Mouse (Mus musculus) stomach, embryonic 15.5 days (tissue): ENCODE measurements around the gene Cpne5. TPM values are rescaled to one million over a fixed set of nuclear protein-coding genes. Genes with fewer than 3 reads are reported as not detected.
A peak's percentile ranks its signal among the peaks of the same experiment; 100 is the strongest.

Source experiments
- ATAC-seq: fragments of 200-750 bp; cut with Nextera tagmentation; 2 replicates; pipeline ENCODE4 v1.8.0; 2017; ENCODE audit warnings: low read depth, moderate number of reproducible peaks, moderate TSS enrichment; ENCODE audit not compliant: insufficient read depth, low FRiP score
- H3K27ac ChIP-seq: fragments of 300-500 bp; sonication (generic); 2 replicates; pipeline ENCODE4 v1.5.1; 2015; ENCODE audit warnings: mild to moderate bottlenecking, inconsistent platforms
- H3K27me3 ChIP-seq: fragments of 300-500 bp; sonication (generic); replicated peaks from 2 replicates; pipeline ENCODE4 v1.6.1; 2015; ENCODE audit warnings: inconsistent platforms
- H3K36me3 ChIP-seq: fragments of 300-500 bp; sonication (generic); 2 replicates; pipeline ENCODE4 v1.6.1; 2015; ENCODE audit warnings: inconsistent platforms
- H3K4me1 ChIP-seq: fragments of 300-500 bp; sonication (generic); 2 replicates; pipeline ENCODE4 v1.6.1; 2015; ENCODE audit warnings: inconsistent platforms
- H3K4me2 ChIP-seq: fragments of 300-500 bp; sonication (generic); 2 replicates; pipeline ENCODE4 v1.6.1; 2015; ENCODE audit warnings: mild to moderate bottlenecking, inconsistent platforms
- H3K4me3 ChIP-seq: fragments of 300-500 bp; sonication (generic); replicated peaks from 2 replicates; pipeline ENCODE4 v1.5.1; 2015; ENCODE audit warnings: inconsistent platforms
- H3K9ac ChIP-seq: fragments of 300-500 bp; sonication (generic); 2 replicates; pipeline ENCODE4 v1.6.1; 2015; ENCODE audit warnings: inconsistent platforms
- H3K9me3 ChIP-seq: fragments of 300-500 bp; sonication (generic); 2 replicates; pipeline ENCODE4 v1.6.1; 2016; ENCODE audit warnings: inconsistent platforms
- WGBS: fragments of 180-500 bp; shearing (Covaris S2); methylation state at CpG from one replicate; pipeline ENCODE4 v1.1.7; 2015; 5-methylcytosine and 5-hydroxymethylcytosine counted together
- polyA plus RNA-seq: library from polyadenylated mRNA; unstranded; fragments of >200 nt; fragmentation: Nextera tagmentation; extraction: Ambion mirVana; gene quantifications from 2 replicates; pipeline ENCODE4 v1.2.1, GENCODE M21; 2015

Cpne5 gene
- polyA plus RNA-seq, 1 experiment from 2014 or later = 10.3 TPM

DNA sequence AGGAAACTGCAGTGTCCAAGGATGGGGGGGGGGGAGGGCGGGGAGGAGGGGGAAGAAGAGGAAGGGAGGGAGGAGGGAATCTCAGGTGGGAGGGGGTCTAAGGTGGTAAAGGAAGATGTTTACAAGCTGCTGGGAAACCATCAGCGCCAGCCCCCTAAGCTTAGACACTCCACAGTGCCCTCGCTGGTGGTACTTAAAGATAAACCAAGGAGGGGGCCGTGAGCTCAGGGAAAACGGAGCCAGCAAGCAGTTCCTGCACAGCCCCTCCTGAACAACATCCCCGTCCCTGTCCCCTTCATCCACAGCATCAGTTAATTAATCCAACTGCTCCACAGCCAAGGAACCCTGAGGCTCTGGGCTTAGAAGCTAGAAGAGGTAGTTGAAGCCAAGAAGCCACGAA lies 38.1 kb downstream of the Cpne5 start:
- H3K4me1 ChIP-seq = peaks cover 8% of the 10 kb centered on the region; the same call in 1 of the 2 replicates
- H3K9me3 ChIP-seq = no peaks in the 10 kb centered on the region
- no peak overlapping the region for H3K9ac ChIP-seq
- ATAC-seq = no peak
- no peaks in the 10 kb centered on the region for H3K36me3 ChIP-seq
- no peaks in the 10 kb centered on the region for H3K27me3 ChIP-seq
- 35% methylated on average over 7 of the region's 7 CpGs for WGBS
- H3K4me2 ChIP-seq = no peak overlapping the region
- no peak overlapping the region for H3K4me3 ChIP-seq
- no peak overlapping the region for H3K27ac ChIP-seq

GRCm38 (mm10) chr17:29199151-29199800 lies 38.7 kb downstream of the Cpne5 start:
- Histone ChIP-seq H3K4me3 (no peak overlapping the region), H3K27ac (no peak overlapping the region), H3K9ac (no peak overlapping the region), H3K36me3 (no peaks in the 10 kb centered on the region), H3K4me2 (no peak overlapping the region), H3K27me3 (no peaks in the 10 kb centered on the region), H3K9me3 (no peaks in the 10 kb centered on the region), H3K4me1 (peaks cover 8% of the 10 kb centered on the region; the same call in 1 of the 2 replicates)
- WGBS = 21% methylated on average over 9 of the region's 9 CpGs
- ATAC-seq = no peak

DNA sequence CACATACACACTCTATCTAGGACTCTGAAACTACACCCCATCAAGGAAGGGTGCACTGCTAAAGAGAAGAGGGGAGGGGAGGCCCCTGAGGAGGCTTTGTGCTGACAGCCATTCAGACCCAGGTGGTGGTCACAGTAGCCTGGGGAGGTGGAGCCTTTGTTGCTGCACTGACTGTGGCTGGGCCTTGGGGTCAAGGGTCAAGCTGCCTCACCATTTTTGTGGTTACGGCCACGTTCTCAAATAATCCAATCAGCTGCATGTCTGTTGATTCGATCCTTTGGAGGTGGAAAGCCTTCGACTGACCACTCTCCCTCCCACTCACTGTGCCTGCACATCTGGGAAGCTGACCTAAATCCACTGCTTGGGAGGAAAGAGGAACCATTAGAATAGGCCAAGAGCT lies 42.4 kb downstream of the Cpne5 start:
- peaks cover 8% of the 10 kb centered on the region; the same call in 1 of the 2 replicates for H3K4me1 ChIP-seq
- H3K27me3 ChIP-seq = no peaks in the 10 kb centered on the region
- no peaks in the 10 kb centered on the region for H3K9me3 ChIP-seq
- no peak overlapping the region for H3K9ac ChIP-seq
- H3K36me3 ChIP-seq = no peaks in the 10 kb centered on the region
- no peak overlapping the region for H3K4me2 ChIP-seq
- no peak for ATAC-seq
- WGBS = 51% methylated on average over 4 of the region's 4 CpGs
- H3K27ac ChIP-seq = no peak overlapping the region
- no peak overlapping the region for H3K4me3 ChIP-seq

GRCm38 (mm10) chr17:29188989-29189388 lies 49.0 kb downstream of the Cpne5 start:
- H3K4me1 ChIP-seq = peaks cover 16% of the 10 kb centered on the region
- no peaks in the 10 kb centered on the region for H3K9me3 ChIP-seq
- no peak overlapping the region for H3K4me3 ChIP-seq
- H3K27me3 ChIP-seq = peaks cover 10% of the 10 kb centered on the region; the same call in 1 of the 2 replicates
- WGBS = 10% methylated on average over 12 of the region's 12 CpGs
- no peak overlapping the region for H3K9ac ChIP-seq
- H3K27ac ChIP-seq = no peak overlapping the region
- peak overlapping the region; percentile 14; the same call in 1 of the 2 replicates for H3K4me2 ChIP-seq
- ATAC-seq = peak; percentile 50; the same call in 1 of the 2 replicates
- H3K36me3 ChIP-seq = no peaks in the 10 kb centered on the region

GRCm38 (mm10) chr17:29186989-29187859 lies 50.7 kb downstream of the Cpne5 start:
- Histone ChIP-seq H3K27ac (no peak overlapping the region), H3K9me3 (no peaks in the 10 kb centered on the region), H3K4me3 (no peak overlapping the region), H3K27me3 (peaks cover 10% of the 10 kb centered on the region; the same call in 1 of the 2 replicates), H3K36me3 (no peaks in the 10 kb centered on the region), H3K4me1 (peaks cover 16% of the 10 kb centered on the region), H3K9ac (no peak overlapping the region), H3K4me2 (no peak overlapping the region)
- 45% methylated on average over 10 of the region's 10 CpGs for WGBS
- no peak for ATAC-seq

- Histone ChIP-seq H3K4me1 (peaks cover 19% of the 10 kb centered on the region), H3K9ac (no peak overlapping the region), H3K4me2 (no peak overlapping the region), H3K4me3 (no peak overlapping the region), H3K9me3 (no peaks in the 10 kb centered on the region), H3K27ac (no peak overlapping the region), H3K36me3 (no peaks in the 10 kb centered on the region), H3K27me3 (peaks cover 10% of the 10 kb centered on the region; the same call in 1 of the 2 replicates)
- WGBS = 33% methylated on average over 7 of the region's 7 CpGs
- no peak for ATAC-seq
Observed at GRCm38 (mm10) chr17:29185376-29186046, 52.5 kb downstream of the Cpne5 start.

- no peaks in the 10 kb centered on the region for H3K36me3 ChIP-seq
- H3K9ac ChIP-seq = no peak overlapping the region
- no peak overlapping the region for H3K4me3 ChIP-seq
- no peaks in the 10 kb centered on the region for H3K27me3 ChIP-seq
- no peak for ATAC-seq
- H3K9me3 ChIP-seq = no peaks in the 10 kb centered on the region
- H3K27ac ChIP-seq = no peak overlapping the region
- WGBS = 54% methylated on average over 11 of the region's 11 CpGs
- H3K4me1 ChIP-seq = peaks cover 12% of the 10 kb centered on the region
- no peak overlapping the region for H3K4me2 ChIP-seq
Observed at GRCm38 (mm10) chr17:29183162-29183561, 54.8 kb downstream of the Cpne5 start.

DNA sequence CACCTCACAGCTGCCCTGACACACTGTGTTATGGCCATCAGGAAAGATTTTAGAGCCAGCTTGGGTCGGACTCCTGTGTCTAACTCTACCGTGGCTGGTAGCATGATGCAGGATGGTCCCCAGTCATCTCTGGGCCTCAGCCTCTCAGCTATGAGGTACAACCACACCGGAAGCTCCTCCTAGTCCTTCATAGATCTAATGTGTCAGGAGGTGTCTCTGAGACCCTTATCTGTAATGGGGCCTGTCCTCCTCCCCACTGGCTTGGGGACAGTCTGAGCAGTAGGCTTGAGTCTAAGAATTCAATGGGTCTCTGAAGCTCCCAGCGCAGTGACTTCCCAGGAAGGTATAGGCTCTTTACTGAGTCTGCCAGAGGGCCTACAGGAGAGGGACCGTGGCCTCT lies 56.2 kb downstream of the Cpne5 start:
- H3K36me3 ChIP-seq = no peaks in the 10 kb centered on the region
- no peak overlapping the region; the same call in 1 of the 2 replicates for H3K9ac ChIP-seq
- peaks cover 13% of the 10 kb centered on the region for H3K4me1 ChIP-seq
- ATAC-seq = no peak
- no peak overlapping the region for H3K4me3 ChIP-seq
- no peaks in the 10 kb centered on the region for H3K27me3 ChIP-seq
- H3K9me3 ChIP-seq = no peaks in the 10 kb centered on the region
- no peak overlapping the region for H3K27ac ChIP-seq
- WGBS = 85% methylated on average over 5 of the region's 5 CpGs
- H3K4me2 ChIP-seq = no peak overlapping the region

DNA sequence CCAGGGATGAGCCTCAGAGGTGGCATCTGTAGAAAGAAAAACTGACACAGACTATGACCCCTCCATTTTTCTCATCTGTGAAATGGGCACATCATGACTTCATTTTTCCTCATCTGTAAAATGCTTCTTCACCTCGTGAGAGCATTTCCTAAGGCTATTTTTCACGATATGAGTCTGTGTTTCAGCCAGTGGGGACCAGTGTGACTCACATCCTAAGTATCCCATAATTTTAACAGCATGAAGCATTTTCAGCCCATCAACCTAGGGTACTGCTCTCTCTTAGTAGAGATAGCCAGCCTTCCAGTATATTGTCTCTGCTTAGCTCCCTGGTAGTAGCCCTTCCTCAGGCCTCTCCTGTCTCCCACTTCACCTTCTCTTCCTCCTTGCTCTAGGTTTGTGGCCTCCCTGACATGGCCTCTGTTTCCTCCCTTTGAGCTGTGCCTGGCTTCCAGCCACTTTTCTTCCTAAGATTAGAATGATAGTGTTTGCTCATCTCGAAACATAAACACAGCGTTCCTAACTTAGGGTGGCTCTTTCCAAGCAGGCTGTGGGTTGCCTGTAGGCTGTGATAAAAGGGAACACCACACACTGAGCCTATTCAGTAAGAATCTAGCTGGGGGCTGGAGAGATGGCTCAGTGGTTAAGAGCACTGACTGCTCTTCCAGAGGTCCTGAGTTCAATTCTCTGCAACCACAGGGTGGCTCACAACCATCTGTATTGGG lies 57.4 kb downstream of the Cpne5 start:
- WGBS = 37% methylated on average over 4 of the region's 4 CpGs
- Histone ChIP-seq H3K9ac (no peak overlapping the region), H3K27ac (peak overlapping the region; percentile 7; the same call in 1 of the 2 replicates), H3K36me3 (no peaks in the 10 kb centered on the region), H3K4me1 (peaks cover 13% of the 10 kb centered on the region), H3K9me3 (no peaks in the 10 kb centered on the region), H3K4me3 (no peak overlapping the region), H3K27me3 (no peaks in the 10 kb centered on the region), H3K4me2 (no peak overlapping the region)
- ATAC-seq = no peak

GRCm38 (mm10) chr17:29179917-29180316 lies 58.0 kb downstream of the Cpne5 start:
- Histone ChIP-seq H3K4me2 (no peak overlapping the region), H3K4me3 (no peak overlapping the region), H3K9ac (no peak overlapping the region), H3K27me3 (no peaks in the 10 kb centered on the region), H3K9me3 (no peaks in the 10 kb centered on the region), H3K36me3 (no peaks in the 10 kb centered on the region), H3K4me1 (peaks cover 8% of the 10 kb centered on the region), H3K27ac (no peak overlapping the region)
- no peak for ATAC-seq
- 87% methylated on average over 6 of the region's 6 CpGs for WGBS

DNA sequence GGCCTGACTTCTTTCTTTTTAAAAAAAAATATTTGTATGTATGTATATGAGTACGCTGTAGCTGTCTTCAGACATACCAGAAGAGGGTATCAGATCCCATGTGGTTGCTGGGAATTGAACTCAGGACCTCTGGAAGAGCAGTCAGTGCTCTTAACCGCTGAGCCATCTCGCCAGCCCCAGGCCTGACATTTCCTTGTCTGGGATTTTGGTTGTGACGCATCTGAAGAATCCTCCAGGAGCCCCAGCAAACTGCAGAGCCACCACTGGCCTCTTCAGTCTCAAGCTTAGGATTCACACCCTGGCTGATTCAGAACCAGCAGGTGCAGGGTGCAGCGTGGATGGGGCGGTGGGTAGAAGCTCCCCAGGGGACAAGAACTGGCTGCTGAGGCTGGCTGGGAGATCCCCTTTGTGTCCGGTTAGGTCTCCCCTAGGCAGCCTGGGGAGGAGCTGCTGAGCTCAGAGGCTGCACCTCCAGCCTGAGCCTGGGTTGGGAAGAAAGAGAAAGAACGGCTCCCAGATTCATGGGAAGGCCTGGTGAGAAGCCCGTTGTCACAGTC lies 59.4 kb downstream of the Cpne5 start:
- H3K9me3 ChIP-seq = no peaks in the 10 kb centered on the region
- no peaks in the 10 kb centered on the region for H3K36me3 ChIP-seq
- H3K4me3 ChIP-seq = no peak overlapping the region
- H3K9ac ChIP-seq = no peak overlapping the region
- H3K27ac ChIP-seq = no peak overlapping the region
- H3K4me2 ChIP-seq = no peak overlapping the region
- peaks cover 8% of the 10 kb centered on the region for H3K4me1 ChIP-seq
- H3K27me3 ChIP-seq = no peaks in the 10 kb centered on the region
- 74% methylated on average over 9 of the region's 9 CpGs for WGBS
- ATAC-seq = no peak
